Mouse (Mus musculus) G1E (cell line): ENCODE results near the gene Nat8f2. TPM values are rescaled to one million over a fixed set of nuclear protein-coding genes. Genes with fewer than 3 reads are reported as not detected.
"Not testable (repeated sequence)": the region's sequence is repeated elsewhere in the genome, so short reads cannot be mapped to it uniquely, and the experiment has no call there.

Experiments used
- ATAC-seq: 2 replicates; pipeline ENCODE4 v1.8.0; 2016; ENCODE audit warnings: mild to moderate bottlenecking; ENCODE audit not compliant: insufficient number of reproducible peaks, poor library complexity, low FRiP score, severe bottlenecking; ENCODE audit errors: extremely low read depth
- DNase-seq: peaks from one replicate; pipeline ENCODE4 v3.0.0; 2012; ENCODE audit warnings: low spot score
- H3K27me3 ChIP-seq: 2 replicates; pipeline ENCODE4 v1.6.1; 2012; ENCODE audit warnings: mild to moderate bottlenecking, low read length, inconsistent platforms; ENCODE audit not compliant: insufficient read depth
- H3K36me3 ChIP-seq: replicated peaks from 2 replicates; pipeline ENCODE3; 2012; ENCODE audit warnings: mild to moderate bottlenecking, inconsistent platforms
- H3K4me1 ChIP-seq: 2 replicates; pipeline ENCODE4 v1.6.1; 2012; ENCODE audit warnings: low read depth, low read length, inconsistent platforms, mixed read lengths; ENCODE audit not compliant: insufficient read depth
- H3K4me3 ChIP-seq: 2 replicates; pipeline ENCODE4 v1.5.1; 2012; ENCODE audit warnings: low read depth, mild to moderate bottlenecking, inconsistent platforms, low read length, moderate library complexity, mixed read lengths
- H3K9me3 ChIP-seq: replicated peaks from 2 replicates; pipeline ENCODE4 v1.6.1; 2012; ENCODE audit warnings: inconsistent platforms
- CTCF ChIP-seq: IDR thresholded peaks from 2 replicates; pipeline ENCODE4 v1.5.1; 2012; ENCODE audit warnings: low read depth, low read length, inconsistent platforms, mixed read lengths
- GATA1 ChIP-seq: IDR thresholded peaks from 2 replicates; pipeline ENCODE4 v1.6.1; 2012; ENCODE audit warnings: borderline replicate concordance, low read length, inconsistent platforms, mixed read lengths
- GATA2 ChIP-seq: IDR thresholded peaks from 2 replicates; pipeline ENCODE4 v1.6.1; 2012; ENCODE audit warnings: low read depth, low read length, inconsistent platforms, borderline replicate concordance
- POLR2AphosphoS5 ChIP-seq: IDR thresholded peaks from 2 replicates; pipeline ENCODE4 v1.6.1; 2012; ENCODE audit warnings: low read depth, low read length, inconsistent platforms; ENCODE audit not compliant: insufficient replicate concordance
- TAL1 ChIP-seq: conservative IDR thresholded peaks from 2 replicates; pipeline ENCODE4 v1.6.1; 2012; ENCODE audit warnings: low read depth, low read length, inconsistent platforms, mixed read lengths
- polyA plus RNA-seq: library from polyadenylated mRNA; stranded (reverse); fragments of >175 nt; gene quantifications from 2 replicates; pipeline ENCODE4 v1.2.3, GENCODE M21; 2012
- total RNA-seq, 2 experiments: library from RNA; stranded (forward) in 1 of 2; stranded (reverse) in 1 of 2; fragments of 200-1000 nt in 1 of 2; fragments of >200 nt in 1 of 2; fragmentation: Nextera tagmentation in 1 of 2; gene quantifications; 2 replicates each; pipeline ENCODE4 v1.2.3; 2014 to 2017

Nat8f2 gene
- total and polyA plus RNA-seq, 3 experiments = 0.11 TPM; not detected in 2

- DNase-seq = no peak
- no peaks in the 10 kb centered on the region for H3K4me1 ChIP-seq
- TF ChIP-seq CTCF (no peak), GATA1 (no peak), POLR2AphosphoS5 (no peak), TAL1 (no peak), GATA2 (no peak)
- H3K36me3 ChIP-seq = no peaks in the 10 kb centered on the region
- ATAC-seq = no peak
- H3K9me3 ChIP-seq = peaks cover 13% of the 10 kb centered on the region
- H3K4me3 ChIP-seq = no peak overlapping the region
- 0 out of 2 replicates have a peak, but pooled peaks cover 5% of the 10 kb centered on the region for H3K27me3 ChIP-seq
Observed at GRCm38 (mm10) chr6:85884311-85884710, 15.4 kb upstream of the Nat8f2 start.

- peaks cover 13% of the 10 kb centered on the region for H3K9me3 ChIP-seq
- ATAC-seq = not testable (repeated sequence)
Observed at GRCm38 (mm10) chr6:85883246-85883645, 14.3 kb upstream of the Nat8f2 start.

GRCm38 (mm10) chr6:85867726-85868690 is 950 bp downstream of the Nat8f2 start:
- Histone ChIP-seq H3K4me1 (no peaks in the 10 kb centered on the region), H3K4me3 (no peak overlapping the region), H3K27me3 (peaks cover 3% of the 10 kb centered on the region), H3K9me3 (no peaks in the 10 kb centered on the region), H3K36me3 (no peaks in the 10 kb centered on the region)
- TF ChIP-seq GATA1 (no peak), TAL1 (no peak)
- DNase-seq = no peak
- no peak for ATAC-seq

More at GRCm38 (mm10) chr6:85883246-85883645, 14.3 kb upstream of the Nat8f2 start:
- not testable (repeated sequence) for H3K4me1 ChIP-seq, H3K27me3 ChIP-seq, H3K4me3 ChIP-seq, DNase-seq, H3K36me3 ChIP-seq

- ATAC-seq, H3K4me1 ChIP-seq, H3K27me3 ChIP-seq, H3K4me3 ChIP-seq, H3K36me3 ChIP-seq, H3K9me3 ChIP-seq, DNase-seq: not testable (repeated sequence)
Observed at GRCm38 (mm10) chr6:85866995-85867394, 2.0 kb downstream of the Nat8f2 start.

GRCm38 (mm10) chr6:85866166-85866565 is 2.8 kb downstream of the Nat8f2 start:
- H3K27me3 ChIP-seq, DNase-seq, H3K4me3 ChIP-seq, H3K9me3 ChIP-seq, H3K36me3 ChIP-seq, H3K4me1 ChIP-seq, ATAC-seq: not testable (repeated sequence)

- not testable (repeated sequence) for H3K27me3 ChIP-seq, DNase-seq, H3K9me3 ChIP-seq, ATAC-seq, H3K4me3 ChIP-seq, H3K4me1 ChIP-seq, H3K36me3 ChIP-seq
Observed at GRCm38 (mm10) chr6:85864900-85865639, 3.9 kb downstream of the Nat8f2 start.

- no peaks in the 10 kb centered on the region for H3K4me1 ChIP-seq
- no peaks in the 10 kb centered on the region for H3K36me3 ChIP-seq
- ATAC-seq = no peak
- TF ChIP-seq CTCF = no peak
- no peak for TF ChIP-seq GATA1
- TF ChIP-seq POLR2AphosphoS5 = no peak
- TF ChIP-seq TAL1 = no peak
- DNase-seq = no peak
- H3K9me3 ChIP-seq = no peaks in the 10 kb centered on the region
- no peak overlapping the region for H3K4me3 ChIP-seq
- H3K27me3 ChIP-seq = peaks cover 6% of the 10 kb centered on the region
Observed at GRCm38 (mm10) chr6:85863840-85864239, 5.1 kb downstream of the Nat8f2 start.
